Mouse (Mus musculus): Measurements from ENCODE around the gene Thbs2.

GRCm38 (mm10) chr17:14652013-14652412 lies 42.0 kb downstream of the Thbs2 start:
- no peak for TF ChIP-seq CTCF (IDR thresholded peaks at IDR 0.05; ENCODE audit: control insufficient read depth, insufficient read depth, insufficient read length)
- TF ChIP-seq MAX (IDR thresholded peaks at IDR 0.05) = no peak
- no peak for TF ChIP-seq CEBPB (IDR thresholded peaks at IDR 0.05; ENCODE audit: low read depth)
- TF ChIP-seq FOSL1 (IDR thresholded peaks at IDR 0.05; ENCODE audit: insufficient read depth, low read length, poor library complexity, severe bottlenecking) = no peak
- no peak for TF ChIP-seq MYOD1 (IDR thresholded peaks at IDR 0.05; ENCODE audit: control insufficient read depth, insufficient read length, low read depth)
